Mouse (Mus musculus): ENCODE data around the gene Kmt2d. TPM values are rescaled to one million over a fixed set of nuclear protein-coding genes. Genes with fewer than 3 reads are reported as not detected.

Kmt2d gene
- polyA plus RNA-seq, 1 experiment from 2014 or later: 19.3 TPM

DNA sequence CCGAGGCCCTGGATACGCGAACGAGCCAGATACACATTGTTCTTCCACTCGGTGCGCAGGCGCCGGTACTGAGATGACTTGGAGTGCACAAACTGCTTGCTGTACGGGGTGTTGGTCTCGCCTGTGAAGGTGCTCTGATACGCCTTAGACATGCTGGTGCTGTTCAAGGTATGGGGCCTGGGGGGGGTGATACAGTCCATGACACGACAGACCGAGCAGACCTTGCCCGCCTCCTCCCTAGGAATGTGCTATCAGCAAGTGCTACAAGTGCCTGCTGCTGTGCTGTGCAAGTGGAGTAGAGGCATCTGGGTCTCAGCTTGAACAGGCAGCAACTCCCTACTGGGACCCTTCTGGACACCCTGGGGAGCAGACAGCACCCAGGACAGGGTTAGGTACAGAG, 35.7 kb downstream of the Kmt2d start:
- Histone ChIP-seq H3K9ac (no peak overlapping the region), H3K36me3 (ENCODE audit: insufficient read depth) (peaks cover 77% of the 10 kb centered on the region), H3K4me3 (ENCODE audit: low read depth, low read length) (no peak overlapping the region), H3K27ac (ENCODE audit: low read depth) (no peak overlapping the region), H3K4me2 (no peak overlapping the region), H3K4me1 (ENCODE audit: insufficient read depth) (no peaks in the 10 kb centered on the region), H3K9me3 (ENCODE audit: low read depth, low read length) (no peaks in the 10 kb centered on the region), H3K27me3 (ENCODE audit: insufficient read depth, low read length) (no peaks in the 10 kb centered on the region)
- 89% methylated on average over 14 of the region's 14 CpGs for WGBS
- ATAC-seq (ENCODE audit: insufficient read depth) (no peak), DNase-seq (no peak)
- TF ChIP-seq CTCF (IDR thresholded peaks at IDR 0.05; ENCODE audit: low read depth): no peak

DNA sequence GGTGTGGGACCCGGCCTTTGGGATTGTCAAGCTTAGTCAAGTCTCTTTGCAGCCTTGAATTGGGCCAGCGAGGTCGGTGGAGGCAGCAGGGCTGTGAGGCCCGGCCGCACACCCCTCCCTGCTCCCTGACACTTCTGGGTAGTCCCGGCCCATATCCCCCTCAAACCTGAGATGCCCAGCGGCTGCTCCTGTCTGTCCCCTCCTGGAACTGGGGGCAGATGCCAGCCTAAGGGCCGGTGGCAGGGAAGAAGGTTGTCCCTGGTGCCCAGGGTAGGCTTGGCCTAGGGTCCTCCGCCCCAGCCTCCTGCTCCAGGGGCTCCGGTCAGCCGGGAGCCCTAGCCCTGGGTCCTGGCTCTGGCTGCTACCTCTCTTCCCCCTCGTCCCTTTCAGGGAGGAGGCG, 36.9 kb downstream of the Kmt2d start:
- H3K4me3 ChIP-seq (ENCODE audit: low read depth, low read length): no peak overlapping the region
- 89% methylated on average over 13 of the region's 13 CpGs for WGBS
- ATAC-seq (ENCODE audit: insufficient read depth): no peak
- DNase-seq: no peak
- H3K4me1 ChIP-seq (ENCODE audit: insufficient read depth): peaks cover 3% of the 10 kb centered on the region; the same call in 1 of the 2 replicates
- H3K4me2 ChIP-seq: no peak overlapping the region
- no peak overlapping the region; the same call in 1 of the 2 replicates for H3K9ac ChIP-seq
- H3K36me3 ChIP-seq (ENCODE audit: insufficient read depth): peaks cover 65% of the 10 kb centered on the region
- H3K9me3 ChIP-seq (ENCODE audit: low read depth, low read length): no peaks in the 10 kb centered on the region
- no peaks in the 10 kb centered on the region for H3K27me3 ChIP-seq (ENCODE audit: insufficient read depth, low read length)
- no peak for TF ChIP-seq CTCF (IDR thresholded peaks at IDR 0.05; ENCODE audit: low read depth)
- H3K27ac ChIP-seq (ENCODE audit: low read depth): no peak overlapping the region

DNA sequence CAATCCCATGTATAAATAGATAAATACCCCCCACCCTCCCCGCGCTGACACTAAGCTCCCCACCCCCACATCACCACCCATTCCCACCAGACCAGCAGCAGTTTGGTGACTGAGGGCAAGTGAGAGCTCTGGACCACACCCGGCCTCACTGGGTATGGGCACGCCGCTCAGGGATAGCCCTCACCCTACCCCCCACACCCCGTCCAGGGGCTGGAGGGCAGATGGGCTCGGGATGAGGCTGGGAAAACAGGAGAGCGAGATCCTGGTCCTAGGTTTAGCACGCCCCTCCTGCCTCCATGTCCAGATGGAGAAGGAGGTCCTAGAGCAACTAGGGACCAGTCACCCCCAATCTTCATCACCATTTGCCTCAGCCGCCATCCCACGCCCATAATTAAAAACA, 37.7 kb downstream of the Kmt2d start:
- no peaks in the 10 kb centered on the region for H3K9me3 ChIP-seq (ENCODE audit: low read depth, low read length)
- TF ChIP-seq CTCF (IDR thresholded peaks at IDR 0.05; ENCODE audit: low read depth): no peak
- no peaks in the 10 kb centered on the region for H3K27me3 ChIP-seq (ENCODE audit: insufficient read depth, low read length)
- no peak overlapping the region for H3K4me3 ChIP-seq (ENCODE audit: low read depth, low read length)
- H3K36me3 ChIP-seq (ENCODE audit: insufficient read depth): peaks cover 57% of the 10 kb centered on the region
- no peak overlapping the region for H3K27ac ChIP-seq (ENCODE audit: low read depth)
- DNase-seq (no peak), ATAC-seq (ENCODE audit: insufficient read depth) (no peak)
- no peak overlapping the region for H3K9ac ChIP-seq
- no peak overlapping the region for H3K4me2 ChIP-seq
- peaks cover 3% of the 10 kb centered on the region; the same call in 1 of the 2 replicates for H3K4me1 ChIP-seq (ENCODE audit: insufficient read depth)
- WGBS: 84% methylated on average over 11 of the region's 11 CpGs

DNA sequence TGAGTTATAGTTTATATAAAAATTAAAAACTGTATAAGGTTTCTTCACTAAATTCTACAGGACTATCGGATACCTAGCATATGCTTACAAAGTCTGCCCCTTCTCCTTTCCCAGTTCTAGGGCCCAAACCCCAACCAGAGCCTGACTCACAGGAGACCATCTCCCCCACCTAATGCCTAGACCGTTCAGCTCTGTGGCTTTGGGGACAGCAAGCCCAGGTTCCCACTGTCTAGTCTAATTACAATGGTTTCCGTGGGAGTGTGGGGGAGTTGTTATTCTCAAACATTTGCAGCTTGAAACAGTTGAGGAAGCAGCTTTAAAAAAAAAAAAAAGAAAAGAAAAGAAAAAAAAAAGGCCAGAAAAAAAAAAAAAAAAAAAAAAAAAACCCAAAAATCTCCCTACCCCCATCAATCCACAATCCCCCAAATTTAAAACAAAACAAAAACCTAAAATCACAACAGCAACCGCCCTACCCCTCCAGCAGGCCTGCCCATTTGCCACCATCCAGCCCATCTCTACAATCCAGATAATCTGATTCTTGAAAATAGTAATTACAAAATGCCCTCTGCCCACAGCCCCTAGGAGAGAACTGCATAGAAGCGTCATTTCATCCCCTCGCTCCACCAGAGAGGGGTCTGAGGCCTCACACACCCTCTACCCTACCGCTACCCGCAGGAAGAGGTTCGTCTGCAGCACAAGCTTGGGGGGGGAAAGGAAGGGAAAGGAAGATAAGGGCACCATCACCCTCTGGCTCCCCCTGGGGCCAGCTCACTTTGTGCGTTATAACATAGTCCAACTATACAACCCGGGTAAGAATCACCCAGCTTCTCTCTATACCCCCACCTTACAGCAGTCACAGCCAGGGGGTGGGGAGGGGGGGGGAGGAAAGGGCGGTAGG, 38.6 kb downstream of the Kmt2d start:
- Histone ChIP-seq H3K4me2 (peak overlapping the region; percentile 67), H3K27me3 (ENCODE audit: insufficient read depth, low read length) (no peaks in the 10 kb centered on the region), H3K36me3 (ENCODE audit: insufficient read depth) (peaks cover 49% of the 10 kb centered on the region), H3K27ac (ENCODE audit: low read depth) (peak overlapping the region; percentile 96), H3K4me3 (ENCODE audit: low read depth, low read length) (peak overlapping the region; percentile 79; the same call in 1 of the 2 replicates), H3K9ac (0 out of 2 replicates have a peak overlapping the region, but pooled peaks have one; percentile 9), H3K4me1 (ENCODE audit: insufficient read depth) (peaks cover 3% of the 10 kb centered on the region; the same call in 1 of the 2 replicates), H3K9me3 (ENCODE audit: low read depth, low read length) (no peaks in the 10 kb centered on the region)
- ATAC-seq (ENCODE audit: insufficient read depth): no peak
- 57% methylated on average over 12 of the region's 12 CpGs for WGBS
- TF ChIP-seq CTCF (IDR thresholded peaks at IDR 0.05; ENCODE audit: low read depth): peak; percentile 25; the same call in 1 of the 2 replicates
- DNase-seq: peak; percentile 29

DNA sequence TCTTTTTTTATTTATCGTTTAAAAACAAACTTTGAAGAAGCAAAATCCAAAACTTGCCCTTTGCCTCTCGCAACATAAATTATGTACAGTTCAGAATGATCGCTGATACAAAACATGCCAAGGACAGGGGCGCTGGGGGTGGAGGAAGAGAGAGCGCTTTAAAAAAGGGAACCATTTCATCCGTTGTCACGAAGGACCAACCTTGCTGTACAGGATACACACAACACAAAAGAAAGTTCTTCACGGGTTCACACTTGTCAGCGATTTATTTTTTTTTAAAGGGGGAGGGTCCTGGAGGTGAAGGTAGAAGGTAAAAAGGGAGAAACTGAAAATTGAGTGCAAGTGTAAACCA, 39.3 kb downstream of the Kmt2d start:
- Histone ChIP-seq H3K4me3 (ENCODE audit: low read depth, low read length) (peak overlapping the region; percentile 79), H3K27me3 (ENCODE audit: insufficient read depth, low read length) (no peaks in the 10 kb centered on the region), H3K4me2 (peak overlapping the region; percentile 67), H3K27ac (ENCODE audit: low read depth) (peak overlapping the region; percentile 96), H3K4me1 (ENCODE audit: insufficient read depth) (peaks cover 3% of the 10 kb centered on the region; the same call in 1 of the 2 replicates), H3K9ac (peak overlapping the region; percentile 89), H3K36me3 (ENCODE audit: insufficient read depth) (peaks cover 44% of the 10 kb centered on the region), H3K9me3 (ENCODE audit: low read depth, low read length) (no peaks in the 10 kb centered on the region)
- DNase-seq (no peak), ATAC-seq (ENCODE audit: insufficient read depth) (peak; percentile 22; the same call in 1 of the 2 replicates)
- TF ChIP-seq CTCF (IDR thresholded peaks at IDR 0.05; ENCODE audit: low read depth): no peak
- 12% methylated on average over 9 of the region's 9 CpGs for WGBS

DNA sequence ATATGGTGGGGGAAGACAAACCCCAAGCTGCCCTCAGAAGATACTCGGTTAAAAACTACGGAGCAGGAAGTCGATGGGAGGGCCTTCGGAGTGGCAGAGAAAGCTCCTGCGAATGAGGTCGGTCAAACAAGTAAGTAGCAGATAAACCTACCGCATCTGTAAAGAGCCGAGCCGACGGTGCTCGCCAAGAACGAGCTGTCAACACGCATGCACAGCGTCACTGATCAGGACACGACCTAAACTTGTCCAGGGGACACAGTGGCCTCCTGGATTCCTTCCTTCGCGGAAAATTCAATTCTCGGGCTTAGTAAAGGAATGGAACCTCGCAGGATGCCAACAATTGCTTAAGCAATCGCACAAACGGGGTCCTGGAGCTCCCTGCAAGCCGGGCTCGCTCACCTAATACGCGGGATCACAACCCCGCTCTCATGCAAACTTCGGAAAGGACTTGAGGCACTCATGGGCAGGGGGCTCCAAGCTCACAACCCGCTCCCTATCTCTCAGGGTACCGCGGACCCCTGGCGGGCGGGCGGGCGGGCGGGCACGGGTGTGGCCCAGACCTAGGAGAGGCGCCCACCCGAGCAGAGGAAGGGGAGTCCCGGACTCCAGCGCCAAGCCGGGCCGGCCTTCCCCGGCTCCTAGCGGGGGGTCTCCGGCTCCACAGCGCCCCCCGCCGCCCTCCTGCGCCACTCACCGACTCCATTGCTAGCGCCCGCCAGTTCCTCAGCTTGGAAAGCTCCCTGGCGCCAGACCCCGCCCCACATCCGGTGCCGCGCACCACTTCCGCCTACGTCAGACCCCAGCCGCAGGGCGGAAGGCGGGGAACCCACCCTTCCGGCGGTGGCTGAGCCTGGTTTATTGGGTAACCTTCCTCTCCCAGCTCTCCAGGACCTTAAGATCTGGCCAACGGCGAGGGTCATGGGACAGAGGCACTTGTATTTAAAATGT, 40.0 kb downstream of the Kmt2d start, which contains the start of gene Prkag1:
TSS of gene Prkag1 (minus strand) at position 786 of the 948 bp plus-strand sequence.
- WGBS: under 1% methylated on average over 57 of the region's 66 CpGs

More for the DNA sequence above, 40.0 kb downstream of the Kmt2d start, which contains the start of gene Prkag1:
- Histone ChIP-seq H3K4me2 (peak within 1 kb of the TSS; percentile 67), H3K4me1 (ENCODE audit: insufficient read depth) (peaks cover 3% of the 10 kb centered on the region; the same call in 1 of the 2 replicates), H3K36me3 (ENCODE audit: insufficient read depth) (peaks cover 38% of the 10 kb centered on the region), H3K27me3 (ENCODE audit: insufficient read depth, low read length) (no peaks in the 10 kb centered on the region), H3K9ac (peak within 1 kb of the TSS; percentile 89), H3K9me3 (ENCODE audit: low read depth, low read length) (no peaks in the 10 kb centered on the region), H3K27ac (ENCODE audit: low read depth) (peak within 1 kb of the TSS; percentile 96), H3K4me3 (ENCODE audit: low read depth, low read length) (peak within 1 kb of the TSS; percentile 79)
- ATAC-seq (ENCODE audit: insufficient read depth) (peak; percentile 97), DNase-seq (peak; percentile 98)
- TF ChIP-seq CTCF (IDR thresholded peaks at IDR 0.05; ENCODE audit: low read depth): peak; percentile 59

Data from lung, embryonic 14.5 days (tissue).